Mouse (Mus musculus): ENCODE data around the gene Gm9964. TPM values are rescaled to one million over a fixed set of nuclear protein-coding genes. Genes with fewer than 3 reads are reported as not detected.
"Not testable (repeated sequence)": the region's sequence is repeated elsewhere in the genome, so short reads cannot be mapped to it uniquely, and the experiment has no call there.

Gm9964 gene
- polyA plus RNA-seq, 1 experiment from 2014 or later: not detected

DNA sequence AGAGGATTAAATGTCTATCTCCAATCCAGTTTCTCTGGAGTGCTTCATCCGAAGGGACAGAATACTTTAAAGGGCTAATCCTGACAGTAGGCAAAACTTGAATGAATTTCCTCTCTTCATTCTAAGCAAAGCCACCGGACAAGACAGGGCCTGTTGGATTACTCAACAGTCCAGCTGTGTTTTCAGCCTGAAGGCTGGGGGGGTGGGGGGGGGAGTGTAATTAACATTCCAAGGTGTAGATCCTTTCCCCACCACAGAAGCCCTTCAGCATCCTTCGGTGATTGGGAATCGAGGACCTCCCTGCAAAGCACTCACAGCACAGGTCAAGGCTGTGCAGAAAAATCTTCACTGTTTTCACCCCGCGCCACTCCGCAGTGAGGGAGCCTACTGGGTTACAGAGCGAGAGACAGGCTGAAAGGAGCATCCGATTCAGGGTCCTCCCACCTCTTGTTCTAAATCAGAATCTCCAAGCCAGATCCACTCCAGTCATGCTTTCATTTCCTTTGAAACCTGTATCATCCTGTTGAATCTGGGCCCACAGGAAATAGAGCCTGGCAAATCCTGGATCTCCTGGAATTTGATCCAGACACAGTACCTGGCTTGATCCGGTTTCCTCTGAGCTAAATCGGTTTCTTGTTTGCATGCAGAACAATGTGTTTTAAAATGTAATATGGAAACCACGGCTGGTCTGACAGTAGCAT is 27.4 kb upstream of the Gm9964 start:
- Histone ChIP-seq H3K4me1 (replicated peaks) (peaks cover 10% of the 10 kb centered on the region; the same call in 1 of the 2 replicates), H3K4me3 (no peak overlapping the region), H3K9me3 (replicated peaks) (no peaks in the 10 kb centered on the region), H3K27me3 (replicated peaks) (no peaks in the 10 kb centered on the region), H3K27ac (ENCODE audit: poor library complexity, severe bottlenecking) (no peak overlapping the region), H3K4me2 (no peak overlapping the region), H3K36me3 (no peaks in the 10 kb centered on the region), H3K9ac (no peak overlapping the region)
- no peak for ATAC-seq (ENCODE audit: insufficient number of reproducible peaks, low FRiP score)
- 64% methylated on average over 12 of the region's 12 CpGs for WGBS

DNA sequence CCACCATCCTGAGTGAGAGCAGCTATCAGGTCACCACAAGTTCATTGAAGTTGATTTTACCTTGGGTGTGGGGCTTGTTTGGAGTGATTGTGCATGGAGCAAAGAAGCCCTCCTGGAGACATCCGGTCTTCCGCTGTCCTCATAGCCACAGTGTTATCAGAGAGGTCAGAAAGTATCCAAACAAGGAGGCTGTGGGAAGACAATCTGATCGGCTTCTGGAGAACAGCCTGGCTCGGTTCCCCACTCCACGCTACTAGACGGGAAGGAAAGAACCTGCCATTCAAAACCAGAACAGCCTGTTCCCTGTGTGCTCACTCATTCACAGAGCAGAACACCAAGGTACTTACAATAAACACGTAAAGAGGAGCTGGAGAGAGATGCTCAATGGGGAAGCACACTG is 23.1 kb upstream of the Gm9964 start:
- Histone ChIP-seq H3K9me3 (replicated peaks) (no peaks in the 10 kb centered on the region), H3K9ac (no peak overlapping the region), H3K4me1 (replicated peaks) (peaks cover 12% of the 10 kb centered on the region; the same call in 1 of the 2 replicates), H3K4me2 (no peak overlapping the region), H3K27ac (ENCODE audit: poor library complexity, severe bottlenecking) (no peak overlapping the region), H3K27me3 (replicated peaks) (no peaks in the 10 kb centered on the region), H3K4me3 (no peak overlapping the region), H3K36me3 (no peaks in the 10 kb centered on the region)
- WGBS: 47% methylated on average over 7 of the region's 7 CpGs
- ATAC-seq (ENCODE audit: insufficient number of reproducible peaks, low FRiP score): no peak

DNA sequence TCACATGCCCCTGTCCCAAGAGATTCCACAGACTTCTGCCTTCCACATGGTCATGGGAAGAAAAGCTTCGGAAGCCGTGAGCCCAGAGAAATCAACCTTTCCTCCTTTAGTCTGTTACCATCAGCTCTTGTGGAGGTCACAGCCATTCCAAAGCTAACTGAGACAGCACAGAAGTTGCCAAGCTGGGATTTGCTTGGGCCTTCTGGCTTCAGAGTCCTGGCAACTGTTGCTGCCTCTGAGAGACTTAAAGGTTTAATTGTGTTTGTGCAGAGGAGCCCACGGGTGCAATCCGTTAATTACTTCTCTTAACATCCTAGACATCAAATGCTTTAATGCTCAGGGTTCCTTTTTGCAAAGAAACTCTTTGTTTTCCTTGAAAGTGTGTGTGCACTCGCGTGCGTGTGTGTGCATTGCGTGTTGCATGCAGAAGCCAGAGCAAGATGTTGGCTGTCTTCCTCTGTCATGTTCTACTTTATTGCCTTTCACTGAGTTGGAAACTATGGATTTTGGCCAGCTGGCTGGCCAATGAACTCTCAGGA is 20.2 kb upstream of the Gm9964 start:
- H3K9ac ChIP-seq: no peak overlapping the region
- H3K27me3 ChIP-seq (replicated peaks): no peaks in the 10 kb centered on the region
- H3K9me3 ChIP-seq (replicated peaks): no peaks in the 10 kb centered on the region
- no peak overlapping the region for H3K27ac ChIP-seq (ENCODE audit: poor library complexity, severe bottlenecking)
- no peak overlapping the region for H3K4me3 ChIP-seq
- peaks cover 12% of the 10 kb centered on the region; the same call in 1 of the 2 replicates for H3K4me1 ChIP-seq (replicated peaks)
- no peaks in the 10 kb centered on the region for H3K36me3 ChIP-seq
- 90% methylated on average over 8 of the region's 8 CpGs for whole genome bisulfite sequencing
- no peak overlapping the region for H3K4me2 ChIP-seq
- no peak for ATAC-seq (ENCODE audit: insufficient number of reproducible peaks, low FRiP score)

GRCm38 (mm10) chr11:79310467-79310866 is 13.8 kb upstream of the Gm9964 start:
- WGBS: 76% methylated on average over 5 of the region's 5 CpGs
- no peak overlapping the region for H3K4me3 ChIP-seq
- no peak overlapping the region for H3K27ac ChIP-seq (ENCODE audit: poor library complexity, severe bottlenecking)
- H3K27me3 ChIP-seq (replicated peaks): no peaks in the 10 kb centered on the region
- no peaks in the 10 kb centered on the region for H3K36me3 ChIP-seq
- peaks cover 23% of the 10 kb centered on the region for H3K4me1 ChIP-seq (replicated peaks)
- H3K9me3 ChIP-seq (replicated peaks): no peaks in the 10 kb centered on the region
- ATAC-seq (ENCODE audit: insufficient number of reproducible peaks, low FRiP score): no peak
- no peak overlapping the region for H3K4me2 ChIP-seq
- H3K9ac ChIP-seq: no peak overlapping the region

- Histone ChIP-seq H3K4me3 (no peak overlapping the region), H3K4me2 (no peak overlapping the region), H3K9me3 (replicated peaks) (no peaks in the 10 kb centered on the region), H3K36me3 (no peaks in the 10 kb centered on the region), H3K9ac (no peak overlapping the region), H3K27me3 (replicated peaks) (no peaks in the 10 kb centered on the region), H3K27ac (ENCODE audit: poor library complexity, severe bottlenecking) (peak overlapping the region; percentile 87), H3K4me1 (replicated peaks) (peaks cover 23% of the 10 kb centered on the region)
- WGBS: 54% methylated on average over 9 of the region's 9 CpGs
- ATAC-seq (ENCODE audit: insufficient number of reproducible peaks, low FRiP score): no peak
Observed at GRCm38 (mm10) chr11:79307560-79308200, 11.0 kb upstream of the Gm9964 start.

DNA sequence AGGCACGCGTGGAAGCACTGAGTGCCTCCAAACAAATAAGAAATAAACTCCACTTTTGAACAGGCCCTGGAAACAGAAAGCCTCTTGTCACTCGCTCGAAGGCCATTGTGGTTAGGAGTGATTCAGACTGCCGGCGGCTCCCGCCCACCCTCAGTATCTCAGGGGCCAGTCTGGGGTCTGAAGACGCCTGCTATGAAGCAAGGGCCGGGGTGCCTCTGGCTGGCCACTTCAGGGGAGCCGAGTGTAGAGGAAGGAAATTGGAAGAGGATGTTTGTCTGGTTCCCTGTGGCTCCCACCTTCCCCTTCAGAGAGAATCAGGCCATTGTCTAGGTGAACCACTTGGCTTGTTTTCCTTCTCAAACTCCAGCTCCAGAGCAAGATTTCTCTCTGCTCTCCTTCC is 10.3 kb upstream of the Gm9964 start:
- Histone ChIP-seq H3K9me3 (replicated peaks) (no peaks in the 10 kb centered on the region), H3K27me3 (replicated peaks) (no peaks in the 10 kb centered on the region), H3K4me1 (replicated peaks) (peaks cover 23% of the 10 kb centered on the region), H3K4me2 (peak overlapping the region; percentile 9), H3K4me3 (no peak overlapping the region), H3K36me3 (no peaks in the 10 kb centered on the region), H3K9ac (no peak overlapping the region), H3K27ac (ENCODE audit: poor library complexity, severe bottlenecking) (peak overlapping the region; percentile 87)
- peak; percentile 80 for ATAC-seq (ENCODE audit: insufficient number of reproducible peaks, low FRiP score)
- WGBS: 18% methylated on average over 10 of the region's 10 CpGs

GRCm38 (mm10) chr11:79306510-79306909 is 9.8 kb upstream of the Gm9964 start:
- peak overlapping the region; percentile 9; the same call in 1 of the 2 replicates for H3K4me2 ChIP-seq

DNA sequence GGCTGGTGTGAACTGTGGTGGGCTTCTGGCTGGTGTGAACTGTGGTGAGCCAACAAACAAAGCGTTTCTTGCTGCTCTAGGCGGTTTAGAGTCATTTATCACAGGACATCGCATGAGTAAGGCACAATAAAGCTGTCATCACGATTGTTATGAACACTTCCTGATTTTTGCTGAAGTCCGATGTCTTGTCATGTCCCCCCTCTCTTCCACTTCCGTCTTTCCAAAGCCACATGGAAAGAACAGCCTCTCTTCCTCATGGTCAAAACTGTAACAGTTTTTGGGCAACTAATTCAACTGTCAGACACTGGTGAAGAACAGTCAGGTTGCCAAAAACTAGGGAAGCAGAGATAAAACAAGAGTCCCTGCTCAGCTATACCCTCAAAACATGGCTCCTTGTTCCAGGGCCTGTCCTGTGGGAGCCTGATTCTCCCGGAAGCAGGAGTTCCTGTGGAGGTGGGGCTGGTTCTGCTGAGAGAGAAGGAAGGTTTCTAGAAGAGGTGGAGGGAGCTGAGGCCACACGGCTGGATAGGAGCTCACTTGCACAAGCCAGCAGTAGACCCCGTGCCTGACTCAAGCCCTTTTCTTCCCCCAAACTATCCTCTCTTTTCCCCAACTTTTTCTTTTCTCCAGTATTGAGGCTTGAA is 9.1 kb upstream of the Gm9964 start:
- H3K27me3 ChIP-seq (replicated peaks): no peaks in the 10 kb centered on the region
- no peak overlapping the region for H3K4me2 ChIP-seq
- H3K9me3 ChIP-seq (replicated peaks): no peaks in the 10 kb centered on the region
- WGBS: 63% methylated on average over 9 of the region's 9 CpGs
- peaks cover 23% of the 10 kb centered on the region for H3K4me1 ChIP-seq (replicated peaks)
- no peak overlapping the region for H3K9ac ChIP-seq
- no peak overlapping the region for H3K4me3 ChIP-seq
- no peak for ATAC-seq (ENCODE audit: insufficient number of reproducible peaks, low FRiP score)
- H3K27ac ChIP-seq (ENCODE audit: poor library complexity, severe bottlenecking): peak overlapping the region; percentile 87
- no peaks in the 10 kb centered on the region for H3K36me3 ChIP-seq

More at GRCm38 (mm10) chr11:79306510-79306909, 9.8 kb upstream of the Gm9964 start:
- ATAC-seq (ENCODE audit: insufficient number of reproducible peaks, low FRiP score): peak; percentile 68
- Histone ChIP-seq H3K27me3 (replicated peaks) (no peaks in the 10 kb centered on the region), H3K9ac (peak overlapping the region; percentile 38; the same call in 1 of the 2 replicates), H3K4me3 (no peak overlapping the region), H3K36me3 (no peaks in the 10 kb centered on the region), H3K4me1 (replicated peaks) (peaks cover 23% of the 10 kb centered on the region), H3K9me3 (replicated peaks) (no peaks in the 10 kb centered on the region), H3K27ac (ENCODE audit: poor library complexity, severe bottlenecking) (peak overlapping the region; percentile 87)
- WGBS: 35% methylated on average over 7 of the region's 7 CpGs

GRCm38 (mm10) chr11:79304245-79304644 is 7.5 kb upstream of the Gm9964 start:
- not testable (repeated sequence) for H3K36me3 ChIP-seq; H3K9me3 ChIP-seq (replicated peaks); H3K9ac ChIP-seq; H3K27ac ChIP-seq (ENCODE audit: poor library complexity, severe bottlenecking); H3K27me3 ChIP-seq (replicated peaks); H3K4me3 ChIP-seq; H3K4me2 ChIP-seq; ATAC-seq (ENCODE audit: insufficient number of reproducible peaks, low FRiP score)
- peaks cover 23% of the 10 kb centered on the region for H3K4me1 ChIP-seq (replicated peaks)
- 82% methylated on average over 4 of the region's 4 CpGs for WGBS

- Histone ChIP-seq H3K4me3 (no peak overlapping the region), H3K27ac (ENCODE audit: poor library complexity, severe bottlenecking) (no peak overlapping the region), H3K4me1 (replicated peaks) (peaks cover 23% of the 10 kb centered on the region), H3K36me3 (no peaks in the 10 kb centered on the region), H3K27me3 (replicated peaks) (no peaks in the 10 kb centered on the region), H3K9ac (no peak overlapping the region), H3K4me2 (no peak overlapping the region), H3K9me3 (replicated peaks) (no peaks in the 10 kb centered on the region)
- 84% methylated on average over 6 of the region's 6 CpGs for WGBS
- no peak for ATAC-seq (ENCODE audit: insufficient number of reproducible peaks, low FRiP score)
Observed at GRCm38 (mm10) chr11:79303109-79303508, 6.4 kb upstream of the Gm9964 start.

All from heart, embryonic 12.5 days (tissue).